Mouse (Mus musculus): ENCODE measurements around the gene Slc35c2.

Slc35c2 gene

DNA sequence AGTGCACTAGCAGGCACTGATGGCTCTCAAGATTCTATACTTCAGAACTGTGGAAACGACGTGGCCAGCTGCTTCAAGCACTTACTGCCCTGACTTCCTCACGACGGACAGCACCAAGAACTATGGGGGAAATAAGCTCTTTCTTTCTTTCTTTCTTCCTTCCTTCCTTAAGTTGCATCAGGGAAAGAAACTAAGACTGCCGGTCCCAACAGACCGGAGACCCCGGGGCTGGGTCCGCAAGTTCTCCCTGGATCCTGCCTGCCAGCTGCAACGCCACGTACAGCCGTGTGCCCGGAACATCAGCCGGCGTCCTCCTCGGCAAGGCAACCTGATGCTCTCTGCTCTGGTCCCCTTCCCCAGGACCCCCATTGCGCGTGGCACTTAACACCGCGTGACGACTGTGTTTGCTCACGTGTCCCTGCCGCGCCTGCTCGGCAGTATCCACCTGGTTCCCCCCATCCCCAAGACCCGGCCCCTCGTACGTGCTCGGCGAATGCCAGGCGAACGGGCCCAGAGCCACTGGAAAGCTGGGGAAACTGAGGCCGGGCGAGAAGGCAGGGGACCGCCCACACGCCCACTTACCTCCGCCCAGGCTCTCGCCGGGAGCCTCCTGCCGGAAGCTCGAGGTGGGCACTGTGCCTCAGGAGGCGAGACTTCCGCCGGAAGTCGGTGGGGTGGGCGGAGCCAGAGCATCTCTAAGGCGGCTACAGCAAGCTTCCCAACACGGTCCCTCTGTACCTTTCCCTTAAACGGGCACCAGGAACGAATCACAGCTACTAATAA lies at the start of gene Slc35c2:
Slc35c2 (minus strand) TSS at position 668 of the 783 bp plus-strand sequence.
- peak; percentile 94 for DNase-seq (ENCODE audit: low spot score)

- DNase-seq (ENCODE audit: low spot score): no peak
Observed at GRCm38 (mm10) chr2:165337191-165337590, 49.5 kb upstream of the Slc35c2 start.

DNA sequence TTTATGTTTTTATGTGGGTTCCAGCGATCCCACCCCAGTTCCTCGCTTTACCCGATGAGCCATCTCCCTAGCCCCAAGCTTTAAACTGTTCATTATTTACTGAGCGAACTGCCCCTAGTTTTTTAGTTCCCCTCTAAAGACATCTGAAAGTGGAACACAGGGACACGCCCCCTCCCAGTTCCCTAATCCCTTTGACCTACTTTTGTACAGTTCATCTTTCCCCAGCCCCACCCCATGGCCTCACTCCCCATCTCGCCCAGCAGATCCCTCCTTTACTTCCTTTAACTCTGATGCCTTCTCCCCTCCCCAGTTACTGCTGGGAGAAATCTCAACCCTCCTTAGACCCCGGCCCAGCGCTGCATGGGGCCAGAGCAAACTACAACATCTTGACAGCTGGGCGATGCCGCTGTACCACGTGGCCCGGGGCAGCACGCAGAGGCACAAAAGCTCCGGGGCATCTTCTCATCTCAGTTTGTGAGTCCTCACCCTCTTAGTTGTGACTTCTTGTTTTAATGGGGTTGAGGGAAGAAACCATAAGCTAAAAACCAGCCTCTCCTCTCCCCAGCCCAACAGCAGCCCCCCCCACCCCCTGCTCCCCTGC lies 45.0 kb upstream of the Slc35c2 start:
- no peak for DNase-seq (ENCODE audit: low spot score)

DNA sequence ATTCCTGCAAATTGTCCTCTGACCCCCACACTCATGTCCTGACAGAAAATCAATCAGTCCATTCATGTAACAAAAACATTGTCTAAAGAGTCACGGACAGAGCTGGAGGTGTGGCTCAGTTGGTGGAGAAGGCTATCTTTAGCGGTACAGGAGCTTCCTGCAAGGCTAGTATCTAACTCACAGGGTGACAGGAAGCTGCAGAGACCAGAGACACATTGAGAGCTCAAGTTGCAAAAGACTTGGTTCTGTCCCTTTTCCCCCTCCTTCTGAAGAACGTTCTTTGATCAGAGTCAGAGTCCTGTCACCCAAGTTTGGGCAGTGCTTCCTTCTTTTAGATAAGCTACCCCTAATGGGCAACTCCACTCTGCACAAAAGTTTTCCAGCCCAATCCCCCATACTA lies 42.0 kb upstream of the Slc35c2 start:
- no peak for DNase-seq (ENCODE audit: low spot score)

- no peak for DNase-seq (ENCODE audit: low spot score)
Observed at GRCm38 (mm10) chr2:165328746-165329145, 41.1 kb upstream of the Slc35c2 start.

GRCm38 (mm10) chr2:165327386-165327785 lies 39.7 kb upstream of the Slc35c2 start:
- DNase-seq (ENCODE audit: low spot score): no peak

DNA sequence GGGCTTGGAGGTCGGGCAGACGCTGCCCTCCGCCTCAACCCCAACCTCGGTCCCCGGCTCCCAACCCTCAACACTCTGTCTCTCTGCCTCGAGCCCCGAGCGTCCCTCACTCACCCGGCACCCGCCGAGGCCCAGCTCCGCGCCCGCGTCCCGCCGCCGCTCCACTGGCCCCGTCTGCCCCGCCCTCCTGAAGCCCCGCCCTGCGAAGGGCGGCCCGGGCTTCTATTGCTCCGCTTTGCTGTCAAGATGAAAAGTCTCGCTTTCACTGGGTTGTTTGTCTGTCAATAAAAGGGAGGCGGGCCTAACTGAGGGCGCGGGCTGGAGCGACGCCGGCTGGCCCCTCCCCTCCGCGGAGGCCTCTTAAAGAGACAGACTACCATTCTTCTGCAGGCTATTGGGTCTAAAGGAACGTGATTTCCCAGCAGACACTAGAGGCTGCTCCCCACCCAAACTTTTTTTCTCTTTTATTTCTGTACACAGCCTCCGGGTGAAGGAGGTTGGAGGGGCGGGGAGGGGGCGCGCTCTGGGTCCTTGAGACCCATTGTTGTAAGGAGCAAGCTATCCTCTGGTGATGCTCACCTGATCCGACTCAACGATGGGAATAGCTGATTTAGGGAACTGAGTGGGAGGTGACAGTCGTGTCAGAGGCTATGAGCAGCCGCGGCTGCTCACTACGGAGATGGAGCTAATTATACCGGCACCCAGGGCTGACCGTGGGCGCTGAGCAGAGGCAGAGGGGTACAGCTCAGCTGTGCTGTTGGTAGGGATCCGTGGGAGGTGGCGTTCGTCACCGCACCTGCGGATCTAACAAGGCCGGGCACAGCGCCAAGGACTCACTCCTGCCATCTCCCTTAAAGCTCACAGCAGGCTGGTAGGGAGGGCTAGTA lies 38.9 kb upstream of the Slc35c2 start, which contains the start of gene Elmo2:
Elmo2 (minus strand) TSS at position 176 of the 887 bp plus-strand sequence.
- DNase-seq (ENCODE audit: low spot score): peak; percentile 93

DNA sequence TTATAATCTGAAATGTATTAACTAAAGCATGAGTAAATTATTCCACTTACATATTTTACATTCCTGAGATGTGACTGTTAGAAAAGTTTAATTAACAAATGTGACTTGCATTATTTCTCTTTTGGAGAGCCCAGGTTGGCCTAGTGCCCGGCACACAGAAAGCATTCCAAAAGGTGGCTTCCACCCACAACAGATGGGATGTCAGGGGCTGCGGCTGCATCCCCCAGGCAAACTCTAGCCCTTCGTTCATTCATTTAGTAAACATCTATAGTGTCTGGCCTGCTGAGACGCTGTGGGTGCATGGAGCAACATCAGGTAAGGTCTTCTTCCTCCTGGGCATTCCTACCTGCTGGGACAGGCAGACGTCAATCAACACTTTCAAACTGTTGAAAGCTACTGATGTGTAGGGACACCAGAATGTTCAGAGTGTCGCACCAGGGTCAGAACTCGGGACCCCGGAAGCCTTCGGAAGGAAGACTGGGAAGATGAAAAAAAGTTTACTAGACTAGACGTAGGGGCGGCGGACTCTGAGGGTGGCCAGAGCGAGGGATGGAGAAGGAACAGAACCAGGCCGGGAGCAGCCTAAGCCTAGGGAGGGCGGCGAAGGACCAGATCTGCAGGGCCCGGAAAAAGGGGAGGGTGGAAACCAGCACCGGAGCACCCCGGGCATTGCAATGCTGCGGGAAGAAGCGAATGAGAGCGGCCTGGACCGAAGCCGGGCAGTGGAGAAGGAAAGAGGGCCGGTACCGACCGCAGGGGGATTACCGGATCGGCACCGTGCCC lies 38.0 kb upstream of the Slc35c2 start:
- no peak for DNase-seq (ENCODE audit: low spot score)

- no peak for DNase-seq (ENCODE audit: low spot score)
Observed at GRCm38 (mm10) chr2:165323928-165324327, 36.3 kb upstream of the Slc35c2 start.

DNA sequence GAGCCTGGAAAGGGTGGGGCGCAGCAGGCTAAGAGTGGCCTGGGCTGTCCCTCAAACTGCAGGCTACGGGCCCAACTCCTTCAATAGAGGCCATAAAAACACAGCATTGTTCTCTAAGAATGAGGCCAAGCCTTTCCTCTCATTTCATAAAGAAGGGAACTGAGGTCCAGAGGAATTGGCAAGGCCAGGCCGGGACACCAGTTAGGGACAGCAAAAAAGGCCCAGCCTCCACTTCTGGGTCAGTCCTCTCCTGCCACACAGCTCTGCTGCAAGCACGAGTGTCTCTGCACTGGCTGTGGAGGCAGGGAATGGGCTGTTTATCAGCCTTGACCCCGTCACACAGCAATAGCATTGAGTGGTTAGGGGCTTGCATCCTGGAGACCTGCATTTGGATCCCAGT lies 35.8 kb upstream of the Slc35c2 start:
- DNase-seq (ENCODE audit: low spot score): no peak

- no peak for DNase-seq (ENCODE audit: low spot score)
Observed at GRCm38 (mm10) chr2:165321981-165322735, 34.5 kb upstream of the Slc35c2 start.

GRCm38 (mm10) chr2:165321381-165321888 lies 33.8 kb upstream of the Slc35c2 start:
- no peak for DNase-seq (ENCODE audit: low spot score)

GRCm38 (mm10) chr2:165320531-165321150 lies 33.0 kb upstream of the Slc35c2 start:
- no peak for DNase-seq (ENCODE audit: low spot score)

- no peak for DNase-seq (ENCODE audit: low spot score)
Observed at GRCm38 (mm10) chr2:165319503-165319902, 31.8 kb upstream of the Slc35c2 start.

DNA sequence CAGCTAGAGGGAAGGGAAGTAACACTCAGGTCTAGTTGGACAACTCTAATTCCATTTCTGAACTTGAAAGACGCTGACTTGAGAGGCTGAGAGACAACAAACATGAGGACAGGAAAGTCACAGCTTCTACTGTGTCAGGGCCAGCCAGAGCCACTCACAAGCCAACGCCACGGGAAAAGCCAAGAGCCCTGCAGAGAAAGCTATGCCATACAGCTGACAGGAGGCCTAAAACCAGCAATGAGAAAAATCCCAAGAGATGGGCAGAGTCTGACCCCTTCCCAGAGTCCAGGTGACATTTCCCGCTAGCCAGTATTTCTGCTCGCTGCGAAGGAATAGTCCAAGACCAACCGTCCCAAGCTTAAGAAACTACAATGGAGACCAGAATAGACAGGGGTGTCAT lies 31.3 kb upstream of the Slc35c2 start:
- no peak for DNase-seq (ENCODE audit: low spot score)

- no peak for DNase-seq (ENCODE audit: low spot score)
Observed at GRCm38 (mm10) chr2:165317621-165318263, 30.1 kb upstream of the Slc35c2 start.

DNA sequence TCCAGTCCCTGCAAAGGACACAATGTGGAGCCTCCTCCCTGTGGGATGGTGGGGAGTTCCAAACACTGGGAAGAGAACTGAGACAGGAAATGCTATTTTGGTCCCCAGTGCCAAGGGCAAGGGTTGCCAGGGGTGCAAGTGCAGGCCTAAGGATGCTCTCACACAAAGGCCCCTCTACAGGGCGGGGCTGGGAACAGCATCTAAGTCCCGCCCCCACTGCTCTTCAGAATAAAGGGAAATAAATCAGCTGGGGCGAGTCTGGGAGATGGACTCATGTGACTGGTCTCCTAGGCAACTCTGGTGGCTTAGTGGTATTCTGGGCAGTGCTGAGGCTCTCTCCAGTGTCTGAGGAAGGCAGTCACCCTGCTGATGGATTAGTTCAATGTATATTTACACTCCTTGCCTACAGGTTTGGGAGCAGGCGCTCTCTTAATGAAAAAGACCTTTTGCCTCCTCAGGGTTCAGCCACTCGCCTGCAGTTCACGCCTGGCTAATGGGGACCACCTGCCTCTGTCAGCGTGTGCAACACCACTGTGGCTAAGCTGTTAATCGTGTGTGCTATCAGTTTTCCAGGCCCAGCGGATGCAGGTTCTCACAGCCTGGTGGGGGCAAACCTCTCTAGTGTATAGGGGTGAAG lies 29.3 kb upstream of the Slc35c2 start:
- DNase-seq (ENCODE audit: low spot score): no peak

DNA sequence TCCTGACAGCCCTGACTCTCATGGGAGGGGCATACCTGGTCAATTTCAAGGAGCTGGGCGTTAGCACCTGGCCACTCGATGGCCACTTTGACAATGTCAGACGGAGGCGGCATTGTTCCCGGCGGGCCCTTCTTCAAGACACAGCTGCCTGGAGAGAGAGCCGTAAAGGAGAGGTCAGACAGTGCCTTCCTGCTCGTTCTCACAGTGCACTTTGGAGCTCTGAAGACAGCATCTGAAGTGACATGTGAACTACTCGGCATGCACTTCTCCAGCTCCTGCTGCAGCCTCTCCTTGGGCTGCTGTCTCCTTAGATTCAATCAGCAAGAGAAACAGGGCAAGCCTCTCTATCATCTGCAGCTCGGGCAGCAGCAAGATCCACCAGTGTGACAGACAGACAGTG lies 28.5 kb upstream of the Slc35c2 start:
- no peak for DNase-seq (ENCODE audit: low spot score)

GRCm38 (mm10) chr2:165314197-165314596 lies 26.5 kb upstream of the Slc35c2 start:
- DNase-seq (ENCODE audit: low spot score): no peak
